Mouse (Mus musculus) heart, embryonic 10.5 days (tissue): ENCODE measurements around the gene Actr10. TPM values are rescaled to one million over a fixed set of nuclear protein-coding genes. Genes with fewer than 3 reads are reported as not detected.

Experiments used
- DNase-seq: peaks from one replicate; pipeline ENCODE4 v3.0.0-alpha.2; 2017; ENCODE audit warnings: low spot score
- H3K27ac ChIP-seq: fragments of 300-500 bp; sonication (generic); 2 replicates; pipeline ENCODE4 v1.5.1; 2016; ENCODE audit warnings: mild to moderate bottlenecking
- H3K27me3 ChIP-seq: fragments of 300-500 bp; sonication (generic); 2 replicates; pipeline ENCODE4 v1.6.1; 2016; ENCODE audit warnings: mild to moderate bottlenecking; ENCODE audit not compliant: poor library complexity, insufficient read depth, severe bottlenecking
- H3K36me3 ChIP-seq: fragments of 300-500 bp; sonication (generic); 2 replicates; pipeline ENCODE4 v1.6.1; 2016; ENCODE audit warnings: mild to moderate bottlenecking, moderate library complexity
- H3K4me1 ChIP-seq: fragments of 300-500 bp; sonication (generic); 2 replicates; pipeline ENCODE4 v1.6.1; 2016; ENCODE audit warnings: mild to moderate bottlenecking
- H3K4me3 ChIP-seq: fragments of 300-500 bp; sonication (generic); 2 replicates; pipeline ENCODE4 v1.5.1; 2016; ENCODE audit warnings: mild to moderate bottlenecking, moderate library complexity
- H3K9me3 ChIP-seq: fragments of 300-500 bp; sonication (generic); 2 replicates; pipeline ENCODE4 v1.6.1; 2016; ENCODE audit warnings: mild to moderate bottlenecking, moderate library complexity
- WGBS: fragments of 180-500 bp; shearing (Covaris S2); methylation state at CpG from one replicate; pipeline ENCODE4 v1.1.7; 2016; 5-methylcytosine and 5-hydroxymethylcytosine counted together
- polyA plus RNA-seq: library from polyadenylated mRNA; unstranded; fragments of >200 nt; fragmentation: Nextera tagmentation; extraction: Ambion mirVana; gene quantifications from 2 replicates; pipeline ENCODE4 v1.2.1, GENCODE M21; 2016

The Actr10 gene
- 194 and 197 TPM in 2 replicates for polyA plus RNA-seq

GRCm38 (mm10) chr12:70937571-70938384 is at the start of gene Actr10:
Gene Actr10 (plus strand): TSS chr12:70937857.
- Histone ChIP-seq H3K9me3 (no peaks in the 10 kb centered on the region), H3K27ac (peak within 1 kb of the TSS; percentile 93), H3K27me3 (no peaks in the 10 kb centered on the region), H3K36me3 (peaks cover 17% of the 10 kb centered on the region), H3K4me1 (0 out of 2 replicates have a peak, but pooled peaks cover 8% of the 10 kb centered on the region), H3K4me3 (peak within 1 kb of the TSS; percentile 82)
- peak; percentile 96 for DNase-seq
- under 1% methylated on average over 59 of the region's 59 CpGs for whole genome bisulfite sequencing

DNA sequence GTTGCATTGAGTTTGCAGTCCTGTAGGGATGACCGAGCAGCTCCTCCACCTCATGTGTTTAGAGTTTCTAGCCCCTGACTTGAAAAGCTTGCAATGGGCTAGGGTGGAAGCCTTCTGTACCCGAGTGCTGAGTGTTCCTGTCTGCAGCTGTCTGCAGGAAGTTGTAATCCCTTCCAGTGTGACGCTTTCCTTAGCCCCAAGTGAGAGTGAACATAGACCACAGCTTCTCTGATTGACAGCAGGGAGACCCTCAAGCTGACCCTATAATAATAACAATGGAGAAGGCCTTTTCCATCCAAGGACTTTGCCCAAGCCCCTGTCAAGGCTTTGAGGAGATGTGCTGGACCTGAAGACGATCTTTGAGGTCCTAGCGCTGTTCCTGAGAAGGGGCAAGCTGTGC is 47.3 kb upstream of the Actr10 start:
- DNase-seq = no peak
- Histone ChIP-seq H3K9me3 (no peaks in the 10 kb centered on the region), H3K27ac (no peak overlapping the region), H3K36me3 (peaks cover 78% of the 10 kb centered on the region), H3K4me3 (no peak overlapping the region), H3K4me1 (no peaks in the 10 kb centered on the region), H3K27me3 (no peaks in the 10 kb centered on the region)
- 76% methylated on average over 5 of the region's 5 CpGs for WGBS

DNA sequence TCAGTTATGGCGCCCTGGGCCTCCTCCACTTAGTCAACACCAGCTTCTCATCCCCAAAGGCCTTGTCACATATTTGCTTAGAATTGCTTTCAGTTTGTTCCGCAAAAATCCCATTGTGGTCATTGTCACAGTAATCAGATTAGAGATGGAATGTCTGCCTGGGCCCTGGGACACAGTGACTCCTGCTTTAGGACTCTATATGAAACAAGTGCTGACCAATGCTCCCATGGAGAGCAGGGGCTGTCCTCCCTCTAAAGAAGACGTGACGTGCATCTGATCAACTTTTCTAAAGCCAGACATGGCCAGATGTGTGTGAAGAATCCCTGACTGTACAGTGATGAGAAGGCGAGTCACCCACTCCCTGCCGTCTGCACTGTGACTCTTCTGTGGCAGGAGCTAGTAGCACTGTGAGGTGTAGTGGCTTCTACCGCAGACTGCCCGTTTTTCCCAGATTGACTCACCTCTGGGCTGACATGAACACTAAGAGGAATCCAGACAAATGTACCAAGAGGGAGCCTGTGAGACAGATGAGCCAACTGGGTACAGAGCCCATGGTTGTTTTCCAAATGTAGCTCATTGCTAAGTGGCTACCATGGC is 46.7 kb upstream of the Actr10 start:
- DNase-seq = no peak
- no peaks in the 10 kb centered on the region for H3K9me3 ChIP-seq
- no peaks in the 10 kb centered on the region for H3K27me3 ChIP-seq
- no peak overlapping the region for H3K27ac ChIP-seq
- peaks cover 75% of the 10 kb centered on the region for H3K36me3 ChIP-seq
- H3K4me1 ChIP-seq = no peaks in the 10 kb centered on the region
- 80% methylated on average over 8 of the region's 8 CpGs for WGBS
- H3K4me3 ChIP-seq = no peak overlapping the region

- H3K27me3 ChIP-seq = no peaks in the 10 kb centered on the region
- H3K4me1 ChIP-seq = no peaks in the 10 kb centered on the region
- no peak overlapping the region for H3K27ac ChIP-seq
- no peak for DNase-seq
- H3K36me3 ChIP-seq = peaks cover 84% of the 10 kb centered on the region
- H3K9me3 ChIP-seq = no peaks in the 10 kb centered on the region
- no peak overlapping the region for H3K4me3 ChIP-seq
- 86% methylated on average over 7 of the region's 7 CpGs for WGBS
Measured at GRCm38 (mm10) chr12:70895275-70895674, 42.4 kb upstream of the Actr10 start.

DNA sequence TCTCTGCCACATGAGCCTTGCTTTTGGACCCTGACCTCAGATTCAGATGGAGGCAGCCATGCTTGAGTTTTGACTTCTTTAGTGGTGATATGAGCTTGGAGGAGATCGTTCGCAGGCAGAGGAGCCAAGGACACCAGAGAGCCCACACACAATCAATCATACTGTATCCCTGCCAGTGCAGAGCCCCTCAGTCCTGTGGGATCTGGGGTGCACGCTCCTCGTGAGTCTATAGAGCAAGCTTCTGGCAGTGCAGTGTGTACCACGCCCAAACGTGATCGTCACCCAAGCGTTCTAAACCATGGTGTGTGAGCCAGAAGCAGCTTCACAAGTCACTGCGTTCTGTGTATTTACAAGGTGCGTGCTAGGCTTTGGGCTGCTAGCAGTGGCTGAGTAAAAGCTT is 41.6 kb upstream of the Actr10 start:
- Histone ChIP-seq H3K27ac (no peak overlapping the region), H3K4me1 (no peaks in the 10 kb centered on the region), H3K27me3 (no peaks in the 10 kb centered on the region), H3K36me3 (peaks cover 79% of the 10 kb centered on the region), H3K4me3 (no peak overlapping the region), H3K9me3 (no peaks in the 10 kb centered on the region)
- WGBS = 91% methylated on average over 10 of the region's 10 CpGs
- DNase-seq = no peak

DNA sequence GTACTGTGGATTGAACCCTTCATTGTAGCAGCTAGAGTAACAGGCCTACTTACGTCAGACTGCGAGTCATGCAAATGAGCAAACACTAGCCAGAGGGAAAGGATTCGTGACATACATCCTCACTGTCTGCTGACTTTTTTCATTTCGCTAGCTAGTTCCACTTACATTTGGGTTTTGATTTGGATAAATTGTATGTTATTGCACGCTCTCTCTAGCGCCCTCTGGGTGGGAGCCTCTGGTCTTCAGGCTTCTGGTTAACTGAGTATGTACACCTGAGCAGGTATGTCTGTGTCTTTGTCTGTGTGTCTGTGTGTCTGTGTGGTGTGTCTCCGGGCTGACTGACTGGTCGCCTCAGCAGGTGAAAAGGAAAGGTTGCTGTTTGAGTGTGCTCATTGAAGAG is 40.2 kb upstream of the Actr10 start:
- H3K4me3 ChIP-seq = no peak overlapping the region
- no peak for DNase-seq
- no peak overlapping the region for H3K27ac ChIP-seq
- H3K27me3 ChIP-seq = no peaks in the 10 kb centered on the region
- H3K4me1 ChIP-seq = no peaks in the 10 kb centered on the region
- peaks cover 70% of the 10 kb centered on the region for H3K36me3 ChIP-seq
- 84% methylated on average over 8 of the region's 8 CpGs for WGBS
- H3K9me3 ChIP-seq = no peaks in the 10 kb centered on the region

DNA sequence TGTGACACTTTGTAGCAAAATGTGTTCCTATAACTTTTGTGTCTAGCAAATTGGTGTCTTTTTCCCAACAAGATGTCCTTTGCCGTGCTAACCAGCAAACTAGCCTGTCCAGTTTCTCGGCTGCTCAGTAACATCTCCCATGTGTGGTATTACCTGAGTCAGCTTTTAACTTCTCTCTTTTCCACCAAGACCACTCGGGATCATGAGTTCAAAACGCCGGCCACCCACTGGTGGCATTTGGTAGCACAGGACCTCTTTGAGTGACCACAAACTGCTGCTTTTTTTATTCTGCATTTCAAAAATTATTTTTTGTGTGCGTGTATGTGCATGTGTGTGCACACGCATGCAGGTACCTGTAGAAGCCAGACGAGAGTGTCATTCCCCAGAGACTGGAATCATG is 39.2 kb upstream of the Actr10 start:
- Histone ChIP-seq H3K27ac (no peak overlapping the region), H3K36me3 (peaks cover 66% of the 10 kb centered on the region), H3K9me3 (no peaks in the 10 kb centered on the region), H3K27me3 (no peaks in the 10 kb centered on the region), H3K4me3 (no peak overlapping the region), H3K4me1 (no peaks in the 10 kb centered on the region)
- WGBS = 87% methylated on average over 8 of the region's 8 CpGs
- no peak for DNase-seq

- 91% methylated on average over 10 of the region's 10 CpGs for WGBS
- no peak overlapping the region for H3K4me3 ChIP-seq
Measured at GRCm38 (mm10) chr12:70904471-70904870, 33.2 kb upstream of the Actr10 start.

GRCm38 (mm10) chr12:70906867-70907266 is 30.8 kb upstream of the Actr10 start:
- Histone ChIP-seq H3K27ac (0 out of 2 replicates have a peak overlapping the region, but pooled peaks have one; percentile 29), H3K36me3 (peaks cover 12% of the 10 kb centered on the region), H3K4me1 (peaks cover 24% of the 10 kb centered on the region; the same call in 1 of the 2 replicates), H3K27me3 (no peaks in the 10 kb centered on the region), H3K4me3 (no peak overlapping the region), H3K9me3 (no peaks in the 10 kb centered on the region; the same call in 1 of the 2 replicates)
- WGBS = 69% methylated on average over 9 of the region's 9 CpGs
- DNase-seq = peak; percentile 56

More at GRCm38 (mm10) chr12:70904471-70904870, 33.2 kb upstream of the Actr10 start:
- Histone ChIP-seq H3K9me3 (no peaks in the 10 kb centered on the region; the same call in 1 of the 2 replicates), H3K4me1 (peaks cover 16% of the 10 kb centered on the region; the same call in 1 of the 2 replicates), H3K27me3 (no peaks in the 10 kb centered on the region), H3K36me3 (peaks cover 24% of the 10 kb centered on the region), H3K27ac (no peak overlapping the region)
- peak; percentile 54 for DNase-seq

GRCm38 (mm10) chr12:70907651-70908050 is 30.0 kb upstream of the Actr10 start:
- Histone ChIP-seq H3K4me3 (no peak overlapping the region), H3K27me3 (no peaks in the 10 kb centered on the region), H3K9me3 (no peaks in the 10 kb centered on the region; the same call in 1 of the 2 replicates), H3K4me1 (peaks cover 24% of the 10 kb centered on the region; the same call in 1 of the 2 replicates), H3K36me3 (peaks cover 12% of the 10 kb centered on the region), H3K27ac (no peak overlapping the region)
- WGBS = 54% methylated on average over 11 of the region's 11 CpGs
- DNase-seq = peak; percentile 73

- Histone ChIP-seq H3K4me1 (peaks cover 24% of the 10 kb centered on the region; the same call in 1 of the 2 replicates), H3K4me3 (no peak overlapping the region), H3K27ac (no peak overlapping the region), H3K9me3 (no peaks in the 10 kb centered on the region; the same call in 1 of the 2 replicates), H3K36me3 (peaks cover 9% of the 10 kb centered on the region), H3K27me3 (no peaks in the 10 kb centered on the region)
- WGBS = 57% methylated on average over 4 of the region's 4 CpGs
- DNase-seq = peak; percentile 52
Measured at GRCm38 (mm10) chr12:70908076-70908475, 29.6 kb upstream of the Actr10 start.

DNA sequence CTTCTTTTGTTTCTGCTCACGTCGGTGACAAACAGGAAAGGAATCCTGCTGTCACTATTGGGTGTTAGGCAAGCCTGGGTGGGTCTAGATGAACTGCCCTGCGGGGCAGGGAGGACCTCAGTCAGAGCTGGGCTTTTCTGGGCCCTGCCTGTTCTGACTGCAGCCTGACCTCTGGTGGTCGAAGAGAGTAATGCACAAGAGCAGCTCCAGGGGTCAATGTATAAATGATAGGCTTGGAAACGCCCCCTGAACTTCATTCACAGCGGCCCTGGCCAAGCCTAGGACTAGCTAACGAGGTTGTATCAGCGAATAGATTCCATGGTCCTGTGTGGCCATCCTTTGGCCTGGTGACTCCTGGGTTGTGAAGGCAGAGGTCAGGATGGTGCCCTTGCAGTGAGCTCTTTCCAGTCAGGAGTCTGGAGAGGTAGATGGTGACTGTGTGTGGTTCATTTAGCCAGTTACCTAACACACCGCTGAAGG is 27.4 kb upstream of the Actr10 start:
- 9% methylated on average over 9 of the region's 9 CpGs for WGBS
- peak; percentile 86 for DNase-seq
- Histone ChIP-seq H3K4me3 (no peak overlapping the region), H3K9me3 (no peaks in the 10 kb centered on the region; the same call in 1 of the 2 replicates), H3K27ac (no peak overlapping the region), H3K4me1 (peaks cover 24% of the 10 kb centered on the region; the same call in 1 of the 2 replicates), H3K36me3 (no peaks in the 10 kb centered on the region; the same call in 1 of the 2 replicates), H3K27me3 (no peaks in the 10 kb centered on the region)

DNA sequence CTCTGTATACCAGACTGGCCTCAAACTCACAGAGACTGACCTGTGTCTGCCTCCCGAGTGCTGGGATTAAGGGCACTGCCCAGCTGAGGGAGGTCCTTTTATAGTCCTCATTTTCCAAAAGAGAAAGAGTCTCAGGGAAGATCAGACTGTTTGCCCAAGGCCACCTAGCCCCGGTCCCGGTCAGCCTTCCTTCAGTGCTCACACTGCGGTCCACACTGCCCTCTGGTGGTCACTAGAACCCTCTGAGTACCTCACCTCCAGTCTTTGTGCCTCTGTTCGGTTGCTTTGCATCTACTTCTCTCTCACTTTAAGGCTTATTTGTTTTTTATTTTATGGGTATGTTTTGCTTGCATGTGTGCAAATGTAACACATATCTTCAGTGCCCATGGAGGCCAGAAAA is 26.6 kb upstream of the Actr10 start:
- Histone ChIP-seq H3K4me3 (no peak overlapping the region), H3K27ac (no peak overlapping the region), H3K36me3 (no peaks in the 10 kb centered on the region; the same call in 1 of the 2 replicates), H3K4me1 (peaks cover 24% of the 10 kb centered on the region; the same call in 1 of the 2 replicates), H3K9me3 (no peaks in the 10 kb centered on the region; the same call in 1 of the 2 replicates), H3K27me3 (no peaks in the 10 kb centered on the region)
- WGBS = 8% methylated on average over 5 of the region's 5 CpGs
- DNase-seq = peak; percentile 90
